Mouse (Mus musculus) kidney, postnatal 36 days (tissue): ENCODE measurements at regions not wholly inside any gene's neighbourhood (a gene's known extent, or its start where the extent isn't known, plus 50 kb on each side); places are given as distances from the start of the nearest gene placed in this dataset.
"Not testable (repeated sequence)": the region's sequence is repeated elsewhere in the genome, so short reads cannot be mapped to it uniquely, and the experiment has no call there.

Experiments
- DNase-seq, 2 experiments: peaks; one replicate each; pipeline ENCODE4 v3.0.0; 2021 to 2022; ENCODE audit warnings: mixed read lengths in 2 of 2

GRCm38 (mm10) chr16:93335322-93336111 is 268.3 kb downstream of the Setd4 start:
- no peak for DNase-seq

- no peak for DNase-seq
These were observed 270.2 kb downstream of the Setd4 start for GRCm38 (mm10) chr16:93333654-93334053.

GRCm38 (mm10) chr16:93328680-93329395 is 275.0 kb downstream of the Setd4 start:
- DNase-seq = no peak

GRCm38 (mm10) chr16:93324911-93325310 is 279.0 kb downstream of the Setd4 start:
- DNase-seq = no peak

GRCm38 (mm10) chr16:93323172-93323571 is 280.7 kb downstream of the Setd4 start:
- DNase-seq = no peak

GRCm38 (mm10) chr16:93319581-93319980 is 284.3 kb downstream of the Setd4 start:
- DNase-seq = no peak

GRCm38 (mm10) chr16:93311644-93312043 is 292.2 kb downstream of the Setd4 start:
- no peak for DNase-seq

GRCm38 (mm10) chr16:93308666-93309360 is 295.1 kb downstream of the Setd4 start:
- DNase-seq = no peak

GRCm38 (mm10) chr16:93306951-93307350 is 296.9 kb downstream of the Setd4 start:
- DNase-seq = no peak

GRCm38 (mm10) chr16:93306140-93306539 is 297.7 kb downstream of the Setd4 start:
- not testable (repeated sequence) for DNase-seq

GRCm38 (mm10) chr16:93294430-93294829 is 309.4 kb downstream of the Setd4 start:
- no peak for DNase-seq

- peak; percentile 67 to 78 for DNase-seq
These were observed 310.8 kb downstream of the Setd4 start for GRCm38 (mm10) chr16:93292965-93293653.

GRCm38 (mm10) chr16:93292181-93292834 is 311.6 kb downstream of the Setd4 start:
- DNase-seq = peak in 1 of 2 experiments; percentile 7

- DNase-seq = no peak
These were observed 315.8 kb downstream of the Setd4 start for GRCm38 (mm10) chr16:93288036-93288435.

GRCm38 (mm10) chr16:93287520-93287919 is 316.3 kb downstream of the Setd4 start:
- DNase-seq = no peak

- DNase-seq = no peak
These were observed 317.0 kb downstream of the Setd4 start for GRCm38 (mm10) chr16:93286816-93287215.

- no peak for DNase-seq
These were observed 318.7 kb downstream of the Setd4 start for GRCm38 (mm10) chr16:93285191-93285590.

GRCm38 (mm10) chr16:93281715-93282114 is 322.1 kb downstream of the Setd4 start:
- no peak for DNase-seq

- DNase-seq = no peak
These were observed 331.2 kb downstream of the Setd4 start for GRCm38 (mm10) chr16:93272636-93273035.

GRCm38 (mm10) chr16:93272146-93272545 is 331.7 kb downstream of the Setd4 start:
- DNase-seq = no peak

GRCm38 (mm10) chr16:93264061-93264585 is 339.7 kb downstream of the Setd4 start:
- DNase-seq = no peak
